Mouse (Mus musculus) left cerebral cortex, adult 9 months (tissue): ENCODE data around the gene Hoxa13.

Experiments used
- DNase-seq, 2 experiments: peaks; one replicate each; pipeline ENCODE4 v3.0.0; 2022; ENCODE audit warnings: low spot score in 2 of 2

Gene Hoxa13

DNA sequence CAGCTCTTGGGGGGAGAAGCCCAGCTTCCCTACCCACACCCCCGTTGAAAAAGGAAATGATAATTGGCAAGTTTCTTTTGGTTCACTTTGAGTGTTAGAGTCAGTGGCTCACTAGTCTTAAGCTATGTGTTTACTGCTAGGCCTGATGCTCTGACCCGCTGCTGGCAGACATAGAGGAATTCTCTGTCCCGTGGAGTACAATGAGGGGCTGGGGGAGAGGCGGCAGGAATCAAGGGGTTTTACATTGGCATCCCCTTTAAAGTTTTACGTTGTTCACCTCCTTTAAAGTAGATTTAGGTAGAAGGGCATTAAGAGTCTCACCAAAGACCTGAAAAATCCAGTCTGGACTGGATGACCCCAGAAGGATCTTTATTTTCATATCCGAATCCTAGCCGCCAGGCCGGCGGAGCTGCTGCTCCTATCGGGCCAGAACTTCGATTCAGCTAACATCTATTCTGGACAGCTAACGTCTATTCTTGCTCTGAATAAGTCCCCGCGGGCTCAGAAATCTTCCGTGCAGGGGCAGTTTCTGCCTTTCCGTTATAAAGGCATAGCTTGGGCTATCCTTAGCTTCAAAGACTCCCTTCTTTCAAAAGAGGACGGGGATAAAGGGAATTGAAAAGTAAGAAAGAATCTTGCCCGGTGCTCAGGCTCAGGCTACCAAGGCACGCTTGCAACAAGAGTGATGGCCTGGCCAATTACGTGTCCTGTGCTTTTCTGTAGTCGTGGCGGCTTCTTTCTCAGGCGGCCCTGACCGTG is 8.5 kb downstream of the Hoxa13 start:
- DNase-seq: no peak

DNA sequence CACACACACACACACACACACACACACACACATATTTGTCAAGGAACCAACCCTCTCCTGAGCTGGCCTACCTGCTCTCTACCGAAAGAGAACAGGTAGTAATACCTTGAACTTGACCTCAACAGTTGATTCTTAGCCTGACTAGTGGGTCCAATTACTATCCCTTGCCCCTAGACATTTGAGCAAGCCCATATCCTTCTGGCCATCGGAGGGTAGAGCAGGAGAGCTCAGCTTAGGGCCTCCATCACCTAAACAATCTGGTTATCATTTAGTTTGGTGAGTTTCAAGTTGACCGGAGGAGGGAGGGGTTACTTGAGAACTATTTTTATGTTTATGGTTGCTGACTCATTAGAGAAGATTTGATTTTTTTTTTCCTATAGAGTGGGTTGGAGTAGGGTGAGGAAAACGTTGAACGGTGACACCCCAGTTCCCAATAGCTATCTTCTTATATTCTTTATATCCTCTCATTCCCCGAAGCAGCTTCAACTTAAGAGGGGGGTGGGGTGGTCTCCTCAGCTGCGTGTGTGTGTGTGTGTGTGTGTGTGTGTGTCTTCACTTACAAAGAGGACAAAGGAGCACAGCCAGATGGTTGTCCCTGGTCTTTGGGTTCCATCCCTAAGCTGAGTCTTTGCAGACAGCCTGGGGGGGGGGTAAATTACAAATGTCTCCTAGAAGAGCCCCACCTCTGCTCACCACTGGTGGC is 9.4 kb downstream of the Hoxa13 start:
- no peak for DNase-seq

DNA sequence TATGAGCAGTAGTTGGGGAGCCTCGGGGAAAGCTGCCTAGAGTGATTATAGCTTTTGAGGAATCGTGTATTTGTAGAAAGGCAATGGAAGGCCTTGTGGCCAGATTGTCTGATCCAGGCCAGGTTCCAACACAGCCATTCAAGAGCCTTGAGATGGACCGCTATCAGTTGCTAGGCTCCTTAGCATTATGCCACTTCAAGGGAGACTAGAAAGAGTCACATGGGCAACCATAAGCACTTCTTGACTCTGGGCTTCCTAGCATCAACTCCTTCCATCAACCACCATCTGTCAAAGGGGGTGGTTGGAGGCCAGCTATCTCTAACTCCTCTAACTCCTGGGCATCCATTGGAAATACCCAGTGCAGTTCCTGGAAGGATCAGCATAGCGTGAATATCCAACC is 10.9 kb downstream of the Hoxa13 start:
- no peak for DNase-seq

DNA sequence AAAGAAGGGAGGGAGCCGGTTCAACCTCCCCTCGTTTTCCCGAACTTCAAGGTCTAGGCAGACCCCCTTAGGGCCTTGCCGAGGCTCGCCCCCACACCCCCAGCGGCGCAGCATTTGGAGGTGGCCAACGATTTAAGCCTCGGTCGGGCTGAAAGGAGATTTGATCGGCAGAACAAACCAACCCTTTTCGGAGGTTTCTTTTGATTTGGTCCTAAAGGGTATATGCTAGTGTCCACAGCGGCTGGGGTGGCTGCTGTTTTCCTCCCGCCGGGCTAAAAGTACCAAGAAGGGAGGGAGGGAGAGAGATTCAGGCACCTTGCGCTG is 11.3 kb downstream of the Hoxa13 start:
- no peak for DNase-seq

DNA sequence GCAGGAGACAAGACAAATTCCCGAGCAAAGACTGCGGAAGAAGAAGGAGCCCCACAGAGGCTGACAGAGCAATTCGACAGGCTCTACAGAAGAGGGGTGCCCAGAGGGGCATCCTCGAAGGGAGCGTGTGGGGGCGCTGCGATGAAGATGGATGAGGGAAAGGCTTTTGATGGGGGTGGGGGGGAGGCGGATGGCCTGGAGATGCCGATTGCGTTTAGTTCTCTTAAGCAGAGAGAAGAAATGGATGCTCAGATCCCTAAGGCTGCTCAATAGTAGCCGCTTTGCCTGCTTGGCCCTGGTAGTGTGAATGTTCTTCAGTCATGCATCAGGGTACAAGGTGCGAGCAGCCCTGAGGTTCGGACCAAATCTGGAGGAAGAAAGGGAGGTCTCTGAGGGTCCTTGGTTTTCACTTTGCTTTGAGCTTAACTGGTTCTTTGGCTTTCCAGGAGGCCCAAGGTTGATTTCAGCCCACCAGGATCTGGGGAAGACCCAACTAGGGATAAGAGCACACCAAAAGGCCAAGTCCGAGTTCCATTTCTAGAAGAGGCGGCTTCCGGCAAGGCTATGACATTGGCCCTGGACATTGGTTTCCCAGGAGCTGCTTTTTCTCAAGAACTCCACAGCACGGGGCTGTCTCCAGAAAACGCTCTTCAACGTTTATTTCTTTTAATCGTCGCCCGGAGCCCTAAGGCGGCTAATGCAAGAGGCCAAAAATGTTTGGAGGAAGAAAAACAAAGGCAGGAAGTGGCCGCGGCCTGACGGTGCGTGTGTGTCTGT is 11.9 kb downstream of the Hoxa13 start:
- DNase-seq: no peak

DNA sequence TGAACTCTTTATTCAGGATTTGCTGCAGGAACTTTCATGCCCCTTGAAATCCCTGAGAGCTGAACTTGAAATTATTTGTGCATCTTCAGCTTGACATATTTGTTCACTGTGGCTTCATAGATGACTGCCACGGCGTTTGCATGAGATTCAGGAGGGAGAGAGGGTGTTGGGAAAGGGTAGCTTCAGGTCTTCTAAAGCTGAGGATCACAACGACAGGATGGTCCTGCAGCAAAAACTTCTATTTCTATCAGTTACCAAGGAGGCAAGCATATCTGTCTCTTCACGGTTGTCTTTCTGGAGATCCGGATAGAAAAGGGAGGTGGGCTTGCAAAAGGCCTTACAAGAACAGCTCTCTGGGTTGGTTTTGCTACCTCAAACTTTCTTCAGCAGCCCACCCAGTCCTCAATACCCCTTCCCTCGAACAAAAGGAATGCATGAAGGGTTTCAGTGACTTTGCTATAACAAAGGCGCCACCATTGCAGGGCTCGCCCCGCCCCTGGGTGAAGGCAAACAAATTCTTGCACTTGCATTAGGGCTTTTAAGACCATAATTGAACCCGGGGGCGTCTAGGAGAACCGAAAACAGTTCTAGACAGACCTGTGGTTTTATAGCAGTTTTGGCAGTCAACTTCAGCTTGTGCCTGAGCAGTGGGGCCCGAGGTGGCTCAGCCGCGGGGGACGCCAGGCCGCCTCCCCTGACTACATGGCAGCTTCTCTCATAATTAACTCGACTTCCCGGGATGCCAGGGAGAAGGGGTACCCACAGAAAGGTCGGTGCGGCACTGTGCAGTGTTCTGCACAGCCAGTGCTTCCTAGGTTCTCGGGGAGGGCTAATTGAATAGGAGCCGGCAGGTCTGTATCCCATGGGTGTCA is 12.7 kb downstream of the Hoxa13 start:
- no peak for DNase-seq

DNA sequence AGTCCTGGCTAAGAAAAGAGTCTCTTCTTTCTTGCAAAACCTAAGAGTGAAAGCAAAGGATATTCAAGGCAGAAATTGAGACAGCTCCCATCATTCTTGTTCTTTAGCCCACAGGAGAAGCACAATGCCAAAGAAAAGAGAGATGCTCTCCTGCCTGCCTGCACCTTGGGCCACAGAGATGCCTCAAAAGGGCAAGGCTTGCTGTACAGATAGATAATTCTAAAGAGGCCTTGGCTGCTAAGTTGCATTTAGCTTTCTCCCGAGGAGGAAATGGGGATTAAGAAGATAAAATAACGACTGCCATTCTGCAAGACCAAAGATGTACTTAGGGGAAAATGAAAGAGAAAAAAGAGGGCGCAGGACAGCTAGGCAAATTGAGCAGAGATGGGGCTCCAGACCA is 13.8 kb downstream of the Hoxa13 start:
- no peak for DNase-seq

DNA sequence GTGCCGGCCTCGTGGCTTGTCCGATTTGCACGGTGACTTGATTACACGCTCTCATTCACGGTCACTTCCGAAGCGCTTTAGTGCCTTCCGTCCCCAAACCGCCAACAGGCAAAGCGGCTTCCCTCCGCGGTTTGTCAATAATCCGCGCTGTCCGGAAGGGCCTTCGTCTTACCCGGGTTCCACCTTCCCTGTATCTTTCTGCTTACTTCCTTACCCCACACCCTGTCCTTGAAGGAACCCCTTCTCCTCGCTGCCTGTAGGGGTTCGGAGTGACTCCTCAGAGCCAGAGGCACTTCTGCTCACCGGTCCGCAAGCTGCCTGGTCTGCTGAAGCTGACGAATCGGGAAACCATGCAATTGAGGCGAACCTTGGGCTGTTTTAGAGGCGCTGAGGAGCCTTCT is 14.3 kb downstream of the Hoxa13 start:
- DNase-seq: no peak

DNA sequence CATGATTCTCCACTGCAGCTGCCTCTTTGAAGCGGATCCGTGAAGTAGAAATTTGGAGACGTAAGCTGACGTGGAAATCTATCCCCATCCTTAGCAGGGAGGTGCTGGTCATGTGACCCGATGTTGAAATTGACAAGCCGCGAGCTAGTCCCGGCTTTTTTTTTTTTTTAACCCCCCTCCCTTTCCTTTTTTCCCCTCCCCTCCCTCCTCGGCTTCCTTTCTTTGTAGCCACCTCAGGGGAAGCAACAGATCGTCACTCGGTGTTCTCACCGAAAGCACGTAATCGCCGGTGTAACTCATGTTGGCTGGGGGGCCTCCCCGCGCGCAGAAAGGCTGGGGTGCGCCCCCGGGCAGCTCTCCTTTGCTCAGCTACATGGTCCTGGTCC is 14.9 kb downstream of the Hoxa13 start, which contains the start of gene Hoxa11:
Gene Hoxa11, minus strand, starts transcription at position 54 of the 386 bp plus-strand sequence.
- no peak for DNase-seq

DNA sequence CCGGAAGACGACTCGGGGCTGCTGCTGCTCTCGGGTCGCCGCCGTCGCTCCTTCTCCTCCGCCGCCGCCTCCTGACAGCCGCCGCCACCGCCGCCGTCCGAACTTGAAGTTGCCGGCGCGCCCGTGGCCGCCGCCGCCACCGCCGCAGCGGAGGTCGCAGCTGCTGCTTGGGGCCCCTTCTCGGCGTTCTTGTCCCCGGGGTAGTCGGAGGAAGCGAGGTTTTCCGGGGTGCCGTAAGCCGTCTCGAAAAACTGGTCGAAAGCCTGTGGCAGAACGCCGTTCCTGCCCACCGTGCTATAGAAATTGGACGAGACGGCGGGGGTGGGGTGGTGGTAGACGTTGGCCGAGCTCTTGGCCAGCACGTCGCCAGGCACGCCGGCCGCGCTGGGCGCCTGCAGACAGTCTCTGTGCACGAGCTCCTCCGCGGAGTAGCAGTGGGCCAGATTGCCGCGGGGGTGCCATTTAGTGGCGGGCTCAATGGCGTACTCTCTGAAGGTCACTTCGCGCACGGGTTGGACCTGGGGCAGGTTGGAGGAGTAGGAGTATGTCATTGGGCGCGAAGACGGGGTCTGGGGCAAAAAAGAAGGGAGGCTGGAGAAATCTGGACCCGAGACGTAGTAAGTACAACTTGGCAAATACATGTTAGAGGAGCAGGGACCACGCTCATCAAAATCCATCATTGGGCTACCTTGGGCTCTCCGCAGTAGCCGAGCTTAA is 15.5 kb downstream of the Hoxa13 start:
- no peak for DNase-seq

DNA sequence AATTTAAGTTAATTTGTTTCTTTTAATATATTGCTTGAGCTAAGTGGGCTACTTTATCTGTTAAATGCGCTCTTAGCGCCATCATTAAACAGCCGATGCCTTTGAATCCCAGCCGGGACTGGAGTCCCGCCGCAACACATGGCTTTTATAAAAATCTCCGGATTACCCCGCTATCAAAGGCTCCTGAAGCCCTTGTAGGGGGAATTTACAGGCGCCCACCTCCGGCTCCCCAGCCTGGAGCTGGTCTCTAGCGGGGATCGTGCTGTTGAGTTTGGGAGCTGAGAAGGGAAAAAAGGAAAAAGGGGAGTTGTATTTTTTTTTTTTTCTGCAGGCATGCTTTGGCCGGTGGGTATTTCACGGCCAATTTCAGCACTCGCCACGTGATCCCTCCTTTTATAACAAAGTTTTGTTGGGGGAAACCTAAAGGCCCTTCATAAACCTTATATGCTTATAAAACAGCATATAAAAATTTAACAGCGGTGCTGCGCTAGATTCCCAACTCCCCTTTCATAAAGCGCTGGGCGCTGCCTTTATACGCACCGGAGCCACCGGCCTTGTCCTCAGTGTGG is 16.1 kb downstream of the Hoxa13 start:
- DNase-seq: no peak

DNA sequence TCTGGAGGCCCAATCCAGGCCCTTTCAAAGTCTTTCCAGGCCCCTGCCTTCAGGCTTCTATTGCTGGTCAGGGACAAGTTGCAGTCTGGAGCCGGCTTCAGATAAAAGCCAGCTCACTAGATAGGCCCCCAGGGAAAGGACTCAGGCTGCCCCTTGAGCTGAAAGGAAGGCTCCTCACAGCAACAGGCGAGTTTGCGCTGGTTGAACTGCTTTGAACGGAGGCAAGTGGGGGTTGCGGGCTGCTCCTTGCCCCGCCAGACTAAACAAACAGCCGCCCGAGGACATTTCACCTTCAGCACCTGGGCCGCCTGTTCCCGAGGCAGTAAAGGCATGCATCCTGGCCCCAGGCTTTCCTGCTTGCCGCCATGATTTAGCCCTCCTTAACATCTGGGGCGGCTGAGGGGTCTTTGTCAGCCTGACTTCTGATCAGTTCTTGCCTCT is 17.0 kb downstream of the Hoxa13 start:
- no peak for DNase-seq

DNA sequence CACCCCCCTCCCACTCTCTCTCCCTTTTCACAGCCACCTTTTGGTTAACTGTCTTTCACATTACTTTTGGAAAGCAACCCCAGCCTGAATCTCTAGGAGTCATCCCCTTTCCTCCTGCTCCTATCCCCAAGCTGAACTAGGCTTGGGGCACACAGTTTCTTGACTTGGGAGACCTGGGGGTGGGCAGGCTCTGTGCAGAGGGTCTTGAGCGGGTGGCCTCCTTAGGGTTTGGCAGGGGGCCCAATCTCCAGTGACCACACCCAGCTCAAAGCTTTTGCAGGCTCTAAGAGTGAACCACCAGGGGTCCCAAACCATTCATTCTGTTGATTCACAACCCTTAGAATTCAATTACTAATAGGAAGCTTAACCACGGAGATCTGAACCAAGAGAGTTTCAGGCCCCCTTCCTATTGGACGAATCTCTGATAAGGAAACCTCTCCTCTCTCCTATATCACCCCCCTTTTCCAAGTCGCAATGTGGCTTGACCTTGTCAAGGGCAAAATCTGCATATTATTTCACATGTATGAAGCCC is 17.8 kb downstream of the Hoxa13 start:
- DNase-seq: no peak

DNA sequence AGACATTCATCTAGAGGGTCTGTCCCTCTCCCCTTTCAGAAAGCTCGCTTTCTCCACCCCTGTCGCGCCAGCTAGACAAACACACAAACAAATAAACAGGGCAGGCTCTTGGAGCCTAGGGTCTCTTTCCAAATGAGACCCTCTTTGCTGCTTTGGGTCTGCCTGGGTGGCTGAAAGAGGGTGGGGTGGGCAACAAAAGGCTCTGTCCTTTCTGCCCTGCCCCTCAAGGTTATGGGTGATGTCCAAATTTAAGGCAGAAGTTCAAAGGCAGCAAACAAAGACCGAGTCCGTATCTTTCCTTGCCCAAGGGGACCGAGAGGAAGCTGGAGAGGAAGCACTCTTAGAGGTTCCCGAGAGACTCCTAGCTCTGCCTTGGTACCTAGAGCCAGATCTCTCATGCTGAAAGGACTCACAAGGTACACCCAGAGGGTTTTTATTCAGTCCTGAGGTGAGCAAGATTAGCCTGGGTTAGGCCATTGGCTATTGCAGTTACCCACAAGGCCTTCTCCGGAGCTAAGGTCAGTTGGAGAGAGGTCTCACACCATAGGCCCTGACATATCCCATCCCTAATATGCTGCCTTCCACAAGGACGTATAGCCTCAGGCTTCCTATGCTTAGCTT is 19.6 kb downstream of the Hoxa13 start:
- no peak for DNase-seq

DNA sequence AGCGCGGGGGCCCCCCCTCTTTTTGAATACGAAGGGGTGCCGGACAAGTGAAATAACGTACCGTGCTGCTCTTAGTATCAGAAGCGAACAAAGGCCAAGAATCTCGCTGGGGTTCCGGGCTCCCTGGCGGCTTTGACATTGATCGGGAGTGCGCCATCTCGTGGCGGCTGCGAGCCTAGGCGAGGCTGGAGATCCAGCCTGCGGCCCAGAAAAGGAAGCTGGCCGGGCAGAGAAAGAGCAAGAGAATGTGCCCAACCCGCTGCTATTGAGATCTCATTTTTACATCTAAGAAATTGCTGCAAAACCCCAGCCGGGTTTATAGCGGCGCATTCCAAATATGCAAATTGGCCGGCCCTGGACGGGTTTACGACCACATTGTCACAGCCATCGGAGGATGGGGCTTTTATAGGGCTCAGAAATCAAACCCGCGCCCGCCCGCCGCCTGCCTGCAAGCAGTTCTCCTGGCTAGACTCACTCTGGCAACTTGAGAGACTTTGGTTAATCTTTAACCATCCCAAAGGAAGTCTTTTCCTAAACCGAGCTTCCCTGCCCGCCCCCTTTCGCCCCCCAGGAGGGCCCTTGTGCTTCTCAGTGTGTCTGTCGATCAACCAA is 20.2 kb downstream of the Hoxa13 start, which contains the start of gene Hoxa10:
Gene Hoxa10, minus strand, starts transcription at position 466 of the 612 bp plus-strand sequence.
- peak in 1 of 2 experiments; percentile 30 for DNase-seq

DNA sequence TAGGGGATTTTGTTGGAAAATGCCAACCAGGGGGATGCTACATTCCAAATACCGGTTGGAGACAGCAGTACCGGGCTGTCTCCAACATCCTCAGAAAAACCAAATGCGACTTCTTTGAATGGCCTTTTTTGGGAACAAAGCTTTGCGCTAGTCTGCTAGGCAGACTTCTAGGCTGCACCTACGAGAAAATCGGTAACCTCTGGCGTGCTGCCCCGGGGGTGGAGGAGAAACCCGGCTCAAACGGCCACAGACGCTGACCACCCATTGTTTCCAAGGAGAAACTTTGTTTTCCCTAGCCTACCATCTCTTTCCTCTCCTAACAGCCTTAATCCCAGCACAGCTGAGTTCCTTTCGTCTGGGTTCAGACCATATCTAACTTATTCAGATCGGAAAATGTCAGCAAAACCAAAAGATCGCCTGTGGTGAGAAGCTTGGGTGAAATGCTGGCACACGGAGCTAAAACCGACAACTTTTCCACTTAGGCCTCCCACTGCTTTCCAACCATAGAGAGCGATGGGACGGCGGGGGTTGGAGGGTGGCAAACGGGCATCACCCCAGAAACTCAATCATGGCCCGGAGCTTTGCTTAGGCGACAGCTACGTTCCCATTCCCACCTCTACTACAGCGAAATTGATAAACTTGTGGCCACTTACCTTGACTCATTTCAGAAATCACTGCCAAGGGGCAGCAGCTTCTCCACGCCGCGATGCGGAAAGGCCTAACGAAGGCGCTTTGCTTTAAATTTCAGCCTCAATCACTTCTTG is 20.9 kb downstream of the Hoxa13 start:
- no peak for DNase-seq

DNA sequence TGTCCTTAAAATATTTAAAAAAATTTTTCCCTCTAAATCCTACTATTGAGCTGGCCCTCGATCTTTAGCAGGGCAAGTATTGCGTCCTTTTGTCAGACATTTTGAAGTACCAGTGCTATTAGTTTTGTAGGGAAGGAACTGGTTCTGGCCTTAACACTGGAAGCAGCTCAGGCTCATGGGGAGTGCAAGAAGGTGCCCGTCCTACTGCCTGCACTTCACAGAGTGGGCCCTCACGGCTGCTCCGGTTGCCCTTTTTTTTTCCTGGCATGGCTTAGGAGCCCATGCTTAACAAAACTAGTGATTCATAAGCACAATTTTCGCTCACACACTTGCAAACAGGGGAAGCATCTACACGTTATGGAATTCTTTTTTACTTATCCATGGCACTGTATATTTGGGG is 21.7 kb downstream of the Hoxa13 start:
- no peak for DNase-seq

DNA sequence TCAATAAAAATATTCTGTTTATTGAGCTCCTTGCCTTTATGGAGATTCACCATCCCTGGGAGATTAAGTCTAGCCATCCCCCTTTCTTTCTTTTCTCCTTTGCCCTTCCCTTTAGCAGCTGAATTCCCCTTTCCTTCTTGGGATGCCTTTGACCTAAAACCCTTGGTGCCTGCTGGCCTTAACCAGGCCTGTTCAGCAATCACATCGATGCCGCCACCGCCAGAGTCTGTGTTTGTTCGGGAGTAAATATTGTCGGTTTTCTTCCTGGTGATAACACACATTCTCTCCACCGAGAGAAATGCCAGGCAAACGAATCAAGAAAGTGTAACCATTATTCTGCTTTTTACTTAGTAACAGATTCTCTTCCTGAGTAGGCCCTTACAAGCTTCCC is 22.5 kb downstream of the Hoxa13 start:
- DNase-seq: no peak
